Mouse (Mus musculus): Measurements from ENCODE around the gene Rhot2. TPM values are rescaled to one million over a fixed set of nuclear protein-coding genes. Genes with fewer than 3 reads are reported as not detected.

The Rhot2 gene
- total RNA-seq, 1 experiment from 2014 or later: 95.9 TPM

GRCm38 (mm10) chr17:25874721-25875170 is 30.1 kb upstream of the Rhot2 start, which contains the start of gene Mettl26:
Gene Mettl26 (plus strand): TSS chr17:25875074.
- DNase-seq: peak; percentile 91

GRCm38 (mm10) chr17:25874148-25874720 is 29.6 kb upstream of the Rhot2 start:
- peak; percentile 53 for DNase-seq

- DNase-seq: no peak
These were observed 28.9 kb upstream of the Rhot2 start for GRCm38 (mm10) chr17:25873405-25874147.

- no peak for DNase-seq
These were observed 28.0 kb upstream of the Rhot2 start for GRCm38 (mm10) chr17:25872676-25873075.

- DNase-seq: peak; percentile 75
These were observed 26.9 kb upstream of the Rhot2 start for GRCm38 (mm10) chr17:25871566-25871965.

- DNase-seq: no peak
These were observed 25.3 kb upstream of the Rhot2 start for GRCm38 (mm10) chr17:25869954-25870353.

GRCm38 (mm10) chr17:25869498-25869897 is 24.8 kb upstream of the Rhot2 start:
- no peak for DNase-seq

- DNase-seq: peak; percentile 93
These were observed 24.0 kb upstream of the Rhot2 start, which contains the start of gene Mcrip2 for GRCm38 (mm10) chr17:25868601-25869191. Gene Mcrip2 (minus strand): TSS chr17:25868764.

- DNase-seq: peak; percentile 90
These were observed 23.4 kb upstream of the Rhot2 start for GRCm38 (mm10) chr17:25867836-25868600.

GRCm38 (mm10) chr17:25867509-25867835 is 22.8 kb upstream of the Rhot2 start:
- DNase-seq: no peak

- peak; percentile 44 for DNase-seq
These were observed 21.5 kb upstream of the Rhot2 start for GRCm38 (mm10) chr17:25866172-25866571.

- no peak for DNase-seq
These were observed 20.6 kb upstream of the Rhot2 start for GRCm38 (mm10) chr17:25865288-25865687.

GRCm38 (mm10) chr17:25864311-25864710 is 19.7 kb upstream of the Rhot2 start:
- DNase-seq: peak; percentile 52

- no peak for DNase-seq
These were observed 19.0 kb upstream of the Rhot2 start for GRCm38 (mm10) chr17:25863681-25864080.

- DNase-seq: no peak
These were observed 17.3 kb upstream of the Rhot2 start for GRCm38 (mm10) chr17:25861704-25862612.

GRCm38 (mm10) chr17:25860832-25861703 is 16.4 kb upstream of the Rhot2 start, which contains the start of gene Wdr90:
Gene Wdr90 (minus strand): TSS chr17:25861501.
- peak; percentile 95 for DNase-seq

- DNase-seq: no peak
These were observed 15.6 kb upstream of the Rhot2 start for GRCm38 (mm10) chr17:25860229-25860628.

- peak; percentile 49 for DNase-seq
These were observed 835 bp downstream of the Rhot2 start for GRCm38 (mm10) chr17:25843636-25844395.

GRCm38 (mm10) chr17:25843122-25843521 is 1.5 kb downstream of the Rhot2 start:
- DNase-seq: no peak

GRCm38 (mm10) chr17:25842509-25842908 is 2.1 kb downstream of the Rhot2 start:
- no peak for DNase-seq
